Mouse (Mus musculus) midbrain, embryonic 16.5 days (tissue): ENCODE data around the gene Cog3. TPM values are rescaled to one million over a fixed set of nuclear protein-coding genes. Genes with fewer than 3 reads are reported as not detected.

Experiments
- ATAC-seq: fragments of 200-750 bp; cut with Nextera tagmentation; 2 replicates; pipeline ENCODE4 v1.8.0; 2017; ENCODE audit warnings: moderate TSS enrichment
- H3K27ac ChIP-seq: fragments of 300-500 bp; sonication (generic); 2 replicates; pipeline ENCODE4 v1.5.1; 2014; ENCODE audit warnings: mild to moderate bottlenecking, low read length, mixed read lengths
- H3K27me3 ChIP-seq: fragments of 300-500 bp; sonication (generic); 2 replicates; pipeline ENCODE4 v1.6.1; 2014; ENCODE audit warnings: low read depth, low read length, mixed read lengths; ENCODE audit not compliant: control insufficient read depth, insufficient read depth
- H3K36me3 ChIP-seq: fragments of 300-500 bp; sonication (generic); 2 replicates; pipeline ENCODE4 v1.6.1; 2014; ENCODE audit warnings: mild to moderate bottlenecking, low read length, moderate library complexity, mixed read lengths; ENCODE audit not compliant: control insufficient read depth, insufficient read depth
- H3K4me1 ChIP-seq: fragments of 300-500 bp; sonication (generic); 2 replicates; pipeline ENCODE4 v1.6.1; 2014; ENCODE audit warnings: mild to moderate bottlenecking, low read length, mixed read lengths; ENCODE audit not compliant: control insufficient read depth, insufficient read depth
- H3K4me2 ChIP-seq: fragments of 300-500 bp; sonication (generic); 2 replicates; pipeline ENCODE4 v1.6.1; 2014; ENCODE audit warnings: mild to moderate bottlenecking, low read length, mixed read lengths
- H3K4me3 ChIP-seq: fragments of 300-500 bp; sonication (generic); 2 replicates; pipeline ENCODE4 v1.5.1; 2014; ENCODE audit warnings: low read depth, mild to moderate bottlenecking, low read length, moderate library complexity, mixed read lengths
- H3K9ac ChIP-seq: fragments of 300-500 bp; sonication (generic); 2 replicates; pipeline ENCODE4 v1.6.1; 2014; ENCODE audit warnings: low read depth, low read length, mixed read lengths
- H3K9me3 ChIP-seq: fragments of 300-500 bp; sonication (generic); replicated peaks from 2 replicates; pipeline ENCODE4 v1.6.1; 2014; ENCODE audit warnings: mild to moderate bottlenecking, low read length, mixed read lengths; ENCODE audit not compliant: control insufficient read depth, poor library complexity, severe bottlenecking
- WGBS: fragments of 180-500 bp; shearing (Covaris S2); extraction: QIAGEN DNeasy Blood & Tissue Kit; methylation state at CpG from one replicate; pipeline ENCODE4 v1.1.7; 2014; 5-methylcytosine and 5-hydroxymethylcytosine counted together
- polyA plus RNA-seq: library from polyadenylated mRNA; unstranded; fragments of >200 nt; fragmentation: Nextera tagmentation; extraction: Ambion mirVana; gene quantifications from 2 replicates; pipeline ENCODE4 v1.2.1, GENCODE M21; 2015

Cog3 gene
- polyA plus RNA-seq, 1 experiment from 2014 or later = 19.1 TPM

- Histone ChIP-seq H3K36me3 (peaks cover 16% of the 10 kb centered on the region), H3K9me3 (no peaks in the 10 kb centered on the region), H3K9ac (no peak overlapping the region), H3K27ac (no peak overlapping the region), H3K27me3 (no peaks in the 10 kb centered on the region), H3K4me2 (no peak overlapping the region), H3K4me3 (no peak overlapping the region), H3K4me1 (no peaks in the 10 kb centered on the region)
- WGBS = 57% methylated on average over 12 of the region's 12 CpGs
- peak; percentile 42; the same call in 1 of the 2 replicates for ATAC-seq
Measured at GRCm38 (mm10) chr14:75721977-75722563, 32.2 kb downstream of the Cog3 start.

- H3K36me3 ChIP-seq = peaks cover 24% of the 10 kb centered on the region
Measured at GRCm38 (mm10) chr14:75720121-75720520, 34.2 kb downstream of the Cog3 start.

GRCm38 (mm10) chr14:75716410-75716809 is 37.9 kb downstream of the Cog3 start:
- no peak for ATAC-seq
- Histone ChIP-seq H3K4me3 (no peak overlapping the region), H3K27me3 (no peaks in the 10 kb centered on the region), H3K4me1 (no peaks in the 10 kb centered on the region), H3K9ac (no peak overlapping the region), H3K4me2 (no peak overlapping the region), H3K27ac (no peak overlapping the region), H3K36me3 (peaks cover 24% of the 10 kb centered on the region), H3K9me3 (no peaks in the 10 kb centered on the region)
- WGBS = 89% methylated on average over 4 of the region's 4 CpGs

More at GRCm38 (mm10) chr14:75720121-75720520, 34.2 kb downstream of the Cog3 start:
- WGBS = 95% methylated on average over 5 of the region's 5 CpGs
- Histone ChIP-seq H3K27ac (no peak overlapping the region), H3K9ac (no peak overlapping the region), H3K4me2 (no peak overlapping the region), H3K9me3 (no peaks in the 10 kb centered on the region), H3K27me3 (no peaks in the 10 kb centered on the region), H3K4me3 (no peak overlapping the region), H3K4me1 (no peaks in the 10 kb centered on the region)
- no peak for ATAC-seq

- no peak for ATAC-seq
- H3K36me3 ChIP-seq = peaks cover 28% of the 10 kb centered on the region
Measured at GRCm38 (mm10) chr14:75713661-75714060, 40.7 kb downstream of the Cog3 start.

GRCm38 (mm10) chr14:75712687-75713086 is 41.6 kb downstream of the Cog3 start:
- peaks cover 27% of the 10 kb centered on the region for H3K36me3 ChIP-seq
- no peaks in the 10 kb centered on the region for H3K4me1 ChIP-seq
- no peak for ATAC-seq
- H3K27ac ChIP-seq = no peak overlapping the region
- no peaks in the 10 kb centered on the region for H3K9me3 ChIP-seq
- no peaks in the 10 kb centered on the region for H3K27me3 ChIP-seq
- H3K4me3 ChIP-seq = no peak overlapping the region
- 93% methylated on average over 5 of the region's 5 CpGs for WGBS
- no peak overlapping the region for H3K4me2 ChIP-seq
- H3K9ac ChIP-seq = no peak overlapping the region

More at GRCm38 (mm10) chr14:75713661-75714060, 40.7 kb downstream of the Cog3 start:
- Histone ChIP-seq H3K9ac (no peak overlapping the region), H3K4me3 (no peak overlapping the region), H3K27ac (no peak overlapping the region), H3K9me3 (no peaks in the 10 kb centered on the region), H3K4me1 (no peaks in the 10 kb centered on the region), H3K4me2 (no peak overlapping the region), H3K27me3 (no peaks in the 10 kb centered on the region)
- 76% methylated on average over 4 of the region's 4 CpGs for WGBS

GRCm38 (mm10) chr14:75711731-75712130 is 42.6 kb downstream of the Cog3 start:
- H3K4me3 ChIP-seq = no peak overlapping the region
- H3K9ac ChIP-seq = no peak overlapping the region
- WGBS = 89% methylated on average over 3 of the region's 3 CpGs
- peaks cover 24% of the 10 kb centered on the region for H3K36me3 ChIP-seq
- no peak overlapping the region for H3K27ac ChIP-seq
- no peaks in the 10 kb centered on the region for H3K9me3 ChIP-seq
- ATAC-seq = no peak
- H3K27me3 ChIP-seq = no peaks in the 10 kb centered on the region
- H3K4me1 ChIP-seq = no peaks in the 10 kb centered on the region
- no peak overlapping the region for H3K4me2 ChIP-seq

- Histone ChIP-seq H3K9ac (no peak overlapping the region), H3K27me3 (no peaks in the 10 kb centered on the region), H3K9me3 (no peaks in the 10 kb centered on the region), H3K4me3 (no peak overlapping the region), H3K27ac (no peak overlapping the region), H3K4me1 (no peaks in the 10 kb centered on the region), H3K4me2 (no peak overlapping the region), H3K36me3 (peaks cover 16% of the 10 kb centered on the region)
- WGBS = 100% methylated on average over 1 of the region's 1 CpGs
- no peak for ATAC-seq
Measured at GRCm38 (mm10) chr14:75708986-75709385, 45.3 kb downstream of the Cog3 start.

- WGBS = 32% methylated on average over 7 of the region's 7 CpGs
- Histone ChIP-seq H3K27me3 (no peaks in the 10 kb centered on the region), H3K9me3 (no peaks in the 10 kb centered on the region), H3K4me3 (no peak overlapping the region), H3K4me2 (no peak overlapping the region), H3K27ac (no peak overlapping the region), H3K4me1 (no peaks in the 10 kb centered on the region), H3K9ac (no peak overlapping the region), H3K36me3 (peaks cover 22% of the 10 kb centered on the region)
- no peak for ATAC-seq
Measured at GRCm38 (mm10) chr14:75707771-75708170, 46.5 kb downstream of the Cog3 start.

GRCm38 (mm10) chr14:75706647-75707046 is 47.7 kb downstream of the Cog3 start:
- Histone ChIP-seq H3K4me1 (no peaks in the 10 kb centered on the region), H3K4me2 (no peak overlapping the region), H3K27ac (no peak overlapping the region), H3K27me3 (no peaks in the 10 kb centered on the region), H3K9me3 (no peaks in the 10 kb centered on the region), H3K36me3 (peaks cover 22% of the 10 kb centered on the region), H3K9ac (no peak overlapping the region), H3K4me3 (no peak overlapping the region)
- WGBS = 92% methylated on average over 4 of the region's 4 CpGs
- no peak for ATAC-seq
